Mouse (Mus musculus) small intestine, adult 2 months (tissue): ENCODE results near the gene Fam160a1. TPM values are rescaled to one million over a fixed set of nuclear protein-coding genes. Genes with fewer than 3 reads are reported as not detected.

Source experiments
- H3K27ac ChIP-seq: fragments of 200-500 bp; 2 replicates; pipeline ENCODE4 v1.5.1; 2012; ENCODE audit warnings: low read depth, low read length, control low read depth, inconsistent platforms; ENCODE audit not compliant: insufficient read depth
- H3K27me3 ChIP-seq: fragments of 200-500 bp; 2 replicates; pipeline ENCODE4 v1.6.1; 2012; ENCODE audit warnings: mild to moderate bottlenecking, moderate library complexity, low read length, inconsistent platforms; ENCODE audit not compliant: control insufficient read depth, insufficient read depth
- H3K36me3 ChIP-seq: fragments of 200-500 bp; 2 replicates; pipeline ENCODE4 v1.6.1; 2012; ENCODE audit warnings: mild to moderate bottlenecking, low read length, control low read depth, inconsistent platforms; ENCODE audit not compliant: control insufficient read depth, insufficient read depth
- H3K4me1 ChIP-seq: fragments of 200-500 bp; 2 replicates; pipeline ENCODE4 v1.6.1; 2012; ENCODE audit warnings: low read length, inconsistent platforms, mixed read lengths; ENCODE audit not compliant: control insufficient read depth, insufficient read depth, insufficient read length
- H3K4me3 ChIP-seq: fragments of 200-500 bp; 2 replicates; pipeline ENCODE4 v1.5.1; 2012; ENCODE audit warnings: low read depth, mild to moderate bottlenecking, control low read depth, inconsistent platforms, low read length, moderate library complexity
- CTCF ChIP-seq: fragments of 200-500 bp; IDR thresholded peaks from 2 replicates; pipeline ENCODE4 v1.5.1; 2012; ENCODE audit warnings: low read depth, mild to moderate bottlenecking, control low read depth, inconsistent platforms, low read length, moderate library complexity, mixed read lengths; ENCODE audit not compliant: insufficient replicate concordance, insufficient read length; ENCODE audit errors: extremely low read depth
- POLR2A ChIP-seq: fragments of 200-500 bp; IDR thresholded peaks from 2 replicates; pipeline ENCODE4 v1.6.1; 2012; ENCODE audit warnings: low read depth, mild to moderate bottlenecking, control low read depth, inconsistent platforms, low read length, moderate library complexity
- WGBS: fragments of 180-500 bp; shearing (Covaris S2); methylation state at CpG from one replicate; pipeline ENCODE4 v1.1.7; 2018; 5-methylcytosine and 5-hydroxymethylcytosine counted together
- polyA plus RNA-seq: library from polyadenylated mRNA; depleted of rRNA; stranded (reverse); fragments of >200 nt; gene quantifications from 2 replicates; pipeline ENCODE4 v1.2.3, GENCODE M21; 2012

Gene Fam160a1
- polyA plus RNA-seq, 1 experiment = 12.6 TPM

DNA sequence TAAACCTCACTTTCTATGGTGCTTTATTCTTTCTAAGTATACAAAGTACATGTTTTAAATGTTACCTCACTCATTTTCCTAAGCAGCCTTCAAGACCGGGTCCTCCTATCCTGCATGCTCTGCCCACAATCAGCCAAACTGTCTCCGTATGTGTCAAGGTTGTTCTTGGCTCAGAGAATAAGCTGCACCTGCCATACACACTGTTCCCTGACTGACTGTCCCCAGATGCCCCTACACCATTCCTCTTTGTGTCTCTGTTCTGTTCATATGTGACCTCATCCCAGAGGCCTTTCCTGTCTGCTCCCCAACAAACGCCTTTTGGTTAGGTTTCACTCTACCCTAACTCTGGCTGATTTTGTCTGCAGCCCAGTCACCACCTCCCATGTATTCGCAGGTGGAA is 10.2 kb upstream of the Fam160a1 start:
- WGBS = 70% methylated on average over 4 of the region's 4 CpGs
- Histone ChIP-seq H3K4me3 (no peak overlapping the region), H3K36me3 (no peaks in the 10 kb centered on the region), H3K27ac (no peak overlapping the region), H3K4me1 (no peaks in the 10 kb centered on the region), H3K27me3 (no peaks in the 10 kb centered on the region)
- TF ChIP-seq CTCF (no peak), POLR2A (no peak)

DNA sequence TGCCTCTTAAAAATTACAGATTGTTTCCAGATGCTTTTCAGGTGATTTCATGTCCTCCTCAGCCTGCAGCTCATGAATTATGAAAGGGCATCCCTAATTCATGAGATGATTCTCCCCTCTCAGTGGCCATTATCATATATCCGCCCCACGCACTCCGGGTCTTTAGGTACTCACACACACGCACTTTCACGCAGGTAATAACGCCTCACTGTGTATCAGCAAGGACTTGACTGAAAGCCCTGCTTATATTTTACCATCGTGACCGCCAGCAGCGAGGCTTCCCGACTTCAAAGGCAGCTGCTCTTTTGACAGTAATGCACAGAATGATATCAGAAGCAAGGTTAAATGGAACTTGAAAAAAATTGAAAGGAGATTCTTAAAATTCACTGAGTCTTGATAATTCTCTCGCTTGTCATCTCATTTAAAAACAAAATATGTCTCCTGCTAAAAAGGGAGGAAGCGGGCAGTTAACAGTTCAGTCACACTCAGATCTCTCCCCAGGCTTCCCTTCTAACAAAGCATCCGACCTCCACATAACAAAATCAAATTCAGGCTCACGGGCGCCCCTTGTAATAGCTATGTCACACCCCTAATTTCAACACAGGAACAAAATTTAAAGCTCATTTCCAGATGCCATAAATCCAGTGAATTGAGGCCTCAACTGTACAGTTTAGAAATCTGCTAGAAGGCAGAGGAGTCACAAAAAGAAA is 3.9 kb upstream of the Fam160a1 start:
- H3K27me3 ChIP-seq = no peaks in the 10 kb centered on the region
- no peak overlapping the region for H3K4me3 ChIP-seq
- H3K36me3 ChIP-seq = no peaks in the 10 kb centered on the region
- 79% methylated on average over 15 of the region's 15 CpGs for WGBS
- TF ChIP-seq POLR2A (no peak), CTCF (no peak)
- no peak overlapping the region for H3K27ac ChIP-seq
- H3K4me1 ChIP-seq = no peaks in the 10 kb centered on the region

DNA sequence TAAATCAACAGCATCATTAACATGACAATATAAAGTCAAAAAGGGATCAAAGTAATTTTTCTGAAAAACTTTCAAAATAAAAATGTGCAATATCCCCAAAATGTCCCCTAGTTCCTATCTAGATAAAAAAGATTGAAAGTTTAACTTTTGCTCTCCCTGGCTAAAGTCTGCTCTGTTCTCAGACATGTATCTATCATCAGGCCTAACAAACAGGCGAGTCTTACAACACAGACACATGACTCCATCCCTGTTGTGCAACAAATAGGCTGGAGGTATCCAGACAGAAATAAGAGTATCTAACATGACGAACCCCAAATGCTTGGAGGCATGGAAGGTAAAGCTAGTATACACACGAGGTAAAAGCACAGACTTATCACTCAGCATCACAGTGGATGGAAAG is 2.2 kb upstream of the Fam160a1 start:
- no peaks in the 10 kb centered on the region for H3K4me1 ChIP-seq
- no peaks in the 10 kb centered on the region for H3K36me3 ChIP-seq
- no peak overlapping the region for H3K27ac ChIP-seq
- TF ChIP-seq CTCF = no peak
- TF ChIP-seq POLR2A = no peak
- H3K4me3 ChIP-seq = no peak overlapping the region
- no peaks in the 10 kb centered on the region for H3K27me3 ChIP-seq
- 72% methylated on average over 3 of the region's 3 CpGs for WGBS

DNA sequence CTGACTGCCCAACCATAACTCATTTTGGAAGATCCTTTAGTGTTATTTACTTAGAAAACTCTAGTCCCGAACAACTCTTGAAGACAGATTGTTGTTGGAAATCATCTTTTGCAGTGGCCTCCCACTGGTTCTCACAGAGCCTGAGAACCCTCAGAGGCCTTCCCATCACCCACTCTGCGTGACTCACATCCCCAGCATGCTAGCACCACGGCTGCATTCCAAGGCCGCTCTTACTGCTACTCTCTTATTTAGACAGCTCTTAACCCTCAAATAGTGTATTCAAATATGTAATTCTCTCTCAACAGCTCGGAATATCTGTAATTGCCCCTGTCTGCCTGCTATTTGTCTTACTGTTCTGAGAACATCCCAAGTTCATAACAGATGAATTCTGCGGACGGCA is 2.9 kb downstream of the Fam160a1 start:
- H3K27ac ChIP-seq = no peak overlapping the region
- H3K27me3 ChIP-seq = no peaks in the 10 kb centered on the region
- H3K4me3 ChIP-seq = no peak overlapping the region
- H3K4me1 ChIP-seq = peaks cover 2% of the 10 kb centered on the region; the same call in 1 of the 2 replicates
- no peaks in the 10 kb centered on the region for H3K36me3 ChIP-seq
- WGBS = 63% methylated on average over 7 of the region's 7 CpGs
- TF ChIP-seq CTCF (no peak), POLR2A (no peak)

DNA sequence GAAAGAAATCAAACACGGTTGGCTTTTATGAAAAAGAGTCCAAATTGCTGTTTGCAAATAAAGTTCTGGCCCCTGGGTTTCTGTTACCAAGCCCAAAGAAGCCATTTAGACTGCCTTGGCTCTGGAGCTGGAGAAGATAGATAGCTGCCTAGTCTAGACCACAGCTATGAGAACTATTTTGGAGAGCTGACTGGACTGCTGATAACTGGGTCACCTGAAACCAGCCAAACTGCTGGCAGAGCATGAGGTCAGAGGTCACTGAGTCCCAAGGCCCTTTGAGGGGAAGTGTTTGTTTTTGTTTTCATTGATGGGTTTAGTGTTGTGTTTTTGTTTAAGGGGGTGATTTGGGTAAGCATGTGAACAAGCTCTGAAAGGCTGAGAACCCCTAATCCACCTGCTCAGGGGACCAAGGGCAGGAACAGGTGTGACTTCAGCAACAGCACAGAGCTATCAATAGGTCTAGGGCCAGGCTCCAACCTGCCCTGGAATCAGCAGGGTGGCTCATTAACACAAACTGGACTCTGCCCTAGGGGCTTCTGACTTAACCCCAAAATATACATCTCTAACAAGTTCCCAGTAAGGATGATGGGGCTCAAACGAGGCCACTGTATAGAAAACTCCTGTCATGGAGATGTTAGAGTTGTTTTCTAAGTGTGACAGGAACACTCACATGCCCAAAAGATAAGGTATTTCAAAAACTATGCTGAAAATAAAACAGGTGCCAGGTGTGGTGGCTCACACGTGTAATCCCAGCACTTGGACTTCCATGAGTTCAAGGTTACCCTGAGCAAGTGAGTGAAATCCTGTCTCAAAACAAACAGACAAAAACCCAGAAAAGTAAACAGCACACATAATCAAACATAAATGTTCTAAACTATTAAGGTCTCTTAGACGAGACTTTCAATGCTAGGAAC is 3.7 kb downstream of the Fam160a1 start:
- Histone ChIP-seq H3K27me3 (no peaks in the 10 kb centered on the region), H3K36me3 (no peaks in the 10 kb centered on the region), H3K27ac (no peak overlapping the region), H3K4me3 (no peak overlapping the region), H3K4me1 (peaks cover 2% of the 10 kb centered on the region; the same call in 1 of the 2 replicates)
- 44% methylated on average over 4 of the region's 4 CpGs for WGBS
- TF ChIP-seq CTCF = no peak
- no peak for TF ChIP-seq POLR2A

DNA sequence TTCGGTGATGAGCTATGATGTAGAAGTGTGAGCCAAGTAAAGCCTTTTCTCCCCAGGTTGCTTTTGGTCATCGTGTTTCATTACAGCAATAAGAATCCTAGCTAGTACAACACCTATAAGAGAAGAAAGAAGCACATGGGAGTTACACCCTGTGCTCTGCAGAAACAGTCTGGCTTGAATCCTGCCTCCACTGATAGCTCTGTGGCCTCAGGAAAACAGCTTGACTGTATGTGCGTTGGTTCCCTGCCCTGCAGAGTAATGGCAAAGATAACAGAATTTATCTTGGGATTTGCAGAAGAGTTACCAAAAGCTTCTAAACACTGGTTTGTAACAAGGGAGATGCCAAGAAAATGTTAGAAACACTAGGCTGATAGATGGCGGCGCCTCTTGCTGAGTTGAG is 5.1 kb downstream of the Fam160a1 start:
- no peak overlapping the region for H3K4me3 ChIP-seq
- H3K27me3 ChIP-seq = no peaks in the 10 kb centered on the region
- H3K4me1 ChIP-seq = peaks cover 2% of the 10 kb centered on the region; the same call in 1 of the 2 replicates
- no peaks in the 10 kb centered on the region for H3K36me3 ChIP-seq
- TF ChIP-seq CTCF (no peak), POLR2A (no peak)
- no peak overlapping the region for H3K27ac ChIP-seq
- 90% methylated on average over 5 of the region's 5 CpGs for WGBS

DNA sequence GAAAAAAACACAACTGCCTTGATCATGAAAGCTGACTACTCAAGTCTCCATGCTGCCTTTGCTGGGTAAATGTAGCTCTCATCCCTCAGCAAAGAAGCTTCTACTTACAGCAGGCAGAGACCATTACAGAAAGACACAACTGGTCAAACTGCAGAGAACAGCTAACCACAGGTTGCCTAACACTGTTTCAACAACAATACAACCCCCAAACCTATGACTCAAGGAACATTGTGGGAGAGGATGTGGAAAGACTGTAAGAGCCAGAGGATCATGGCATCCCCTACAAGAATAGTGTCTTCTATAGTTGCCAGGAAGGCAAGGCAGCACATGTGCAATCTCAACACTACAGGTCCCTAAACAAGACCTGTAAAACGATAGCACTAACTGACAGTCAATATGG is 23.9 kb downstream of the Fam160a1 start:
- no peak for TF ChIP-seq POLR2A
- no peak for TF ChIP-seq CTCF
- 59% methylated on average over 1 of the region's 1 CpGs for WGBS
- no peaks in the 10 kb centered on the region for H3K27me3 ChIP-seq

More for the DNA sequence above, 23.9 kb downstream of the Fam160a1 start:
- H3K36me3 ChIP-seq = no peaks in the 10 kb centered on the region
- no peak overlapping the region for H3K27ac ChIP-seq
- H3K4me3 ChIP-seq = no peak overlapping the region
- H3K4me1 ChIP-seq = no peaks in the 10 kb centered on the region
